Mouse (Mus musculus): ENCODE measurements around the gene Cacna1f. TPM values are rescaled to one million over a fixed set of nuclear protein-coding genes. Genes with fewer than 3 reads are reported as not detected.

Cacna1f gene
- polyA plus RNA-seq, 1 experiment = 0.22 TPM

DNA sequence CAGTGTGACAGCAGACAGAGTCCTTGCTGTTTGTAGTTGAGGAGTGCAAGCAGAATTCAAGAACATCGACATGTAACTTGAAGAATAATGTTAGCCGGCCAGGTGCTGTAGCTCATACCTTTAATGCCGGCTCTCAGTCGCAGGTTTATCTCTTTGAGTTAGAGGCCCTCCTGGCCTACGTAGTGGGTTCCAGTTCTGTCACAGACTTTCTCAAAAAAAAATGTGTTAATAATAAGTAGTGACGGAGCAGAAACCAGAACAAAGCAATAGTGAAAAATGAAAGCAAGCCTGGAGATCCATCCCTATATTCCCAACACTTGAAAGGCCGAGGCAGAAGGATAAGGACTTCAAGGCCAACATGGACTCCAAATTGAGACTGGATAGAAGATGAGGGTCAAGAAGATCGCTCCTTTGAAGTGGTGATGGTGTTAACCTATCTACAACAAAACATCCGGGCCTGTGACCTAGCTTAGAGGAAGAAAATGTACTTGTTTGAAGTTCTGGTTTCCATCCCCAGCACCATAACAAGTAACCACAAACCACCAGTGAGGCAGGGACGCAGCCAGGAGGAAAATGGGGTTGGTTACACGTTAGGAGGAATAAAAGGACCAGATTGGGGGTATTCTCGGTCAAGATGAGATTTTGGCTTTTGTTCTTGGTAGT is 11.1 kb downstream of the Cacna1f start:
- no peak for DNase-seq (ENCODE audit: extremely low spot score in 1 of 2, low spot score in 1 of 2)

DNA sequence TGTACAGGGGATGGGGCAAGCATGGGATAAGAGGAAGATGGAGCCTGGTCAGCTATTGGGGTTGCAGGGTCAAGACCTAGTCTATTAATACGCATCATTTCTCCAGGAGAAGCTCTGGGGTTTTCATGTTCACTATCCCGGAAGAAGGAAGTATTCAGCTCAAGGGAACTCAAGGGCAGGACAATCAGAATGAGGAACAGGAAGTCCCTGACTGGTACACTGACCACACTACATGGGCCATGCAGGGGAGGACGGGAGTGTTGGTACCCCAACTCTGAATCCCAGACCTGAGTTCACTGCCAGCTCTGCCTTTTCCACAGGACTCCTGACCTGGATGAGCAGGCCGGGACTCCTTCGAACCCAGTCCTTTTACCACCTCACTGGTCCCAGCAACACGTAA is 25.7 kb downstream of the Cacna1f start:
- no peak for DNase-seq (ENCODE audit: extremely low spot score in 1 of 2, low spot score in 1 of 2)

GRCm38 (mm10) chrX:7635101-7635500 is 28.2 kb downstream of the Cacna1f start:
- peak; percentile 58 to 65 for DNase-seq (ENCODE audit: extremely low spot score in 1 of 2, low spot score in 1 of 2)

DNA sequence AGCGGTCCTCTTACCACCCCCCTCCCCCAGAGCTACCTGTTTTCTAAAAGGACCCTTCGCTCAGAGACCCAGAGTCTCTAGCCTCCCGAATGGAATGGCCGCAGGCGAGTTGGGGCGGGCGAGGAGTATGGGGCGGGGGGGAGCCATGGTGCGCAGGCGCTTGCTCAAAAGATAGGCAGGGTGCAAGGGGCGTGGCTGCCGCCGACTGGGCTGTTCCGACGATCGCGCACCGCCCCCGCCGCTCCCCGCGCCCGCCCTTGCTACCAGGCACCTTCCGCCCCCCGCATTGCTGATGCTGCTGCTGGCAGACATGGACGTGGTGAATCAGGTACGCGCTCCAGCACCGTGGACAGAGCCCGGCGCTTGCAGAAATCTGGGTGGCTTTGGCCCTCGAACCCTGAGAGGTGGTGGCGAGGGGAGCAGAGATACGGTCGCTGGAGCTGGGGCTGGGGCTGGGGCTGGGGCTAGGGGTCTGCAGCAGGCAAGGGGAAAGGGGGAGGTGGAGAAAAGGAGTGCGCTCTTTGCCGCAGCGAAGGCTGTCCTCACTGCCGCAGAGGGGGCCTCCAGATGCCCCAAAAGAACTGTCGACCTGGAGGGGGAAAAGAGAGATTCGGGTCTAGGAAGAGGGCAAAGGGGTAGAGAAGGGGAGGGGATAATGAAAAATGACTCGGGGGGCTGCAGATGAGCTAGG is 31.7 kb downstream of the Cacna1f start, which contains the start of gene Syp:
Syp (plus strand) TSS at position 71 of the 691 bp plus-strand sequence.
- peak; percentile 65 to 89 for DNase-seq (ENCODE audit: extremely low spot score in 1 of 2, low spot score in 1 of 2)

GRCm38 (mm10) chrX:7639536-7640325 is 32.8 kb downstream of the Cacna1f start:
- DNase-seq (ENCODE audit: extremely low spot score in 1 of 2, low spot score in 1 of 2) = peak in 1 of 2 experiments; percentile 54

GRCm38 (mm10) chrX:7640785-7641184 is 33.9 kb downstream of the Cacna1f start:
- no peak for DNase-seq (ENCODE audit: extremely low spot score in 1 of 2, low spot score in 1 of 2)

GRCm38 (mm10) chrX:7645349-7645748 is 38.5 kb downstream of the Cacna1f start:
- peak; percentile 75 to 91 for DNase-seq (ENCODE audit: extremely low spot score in 1 of 2, low spot score in 1 of 2)

DNA sequence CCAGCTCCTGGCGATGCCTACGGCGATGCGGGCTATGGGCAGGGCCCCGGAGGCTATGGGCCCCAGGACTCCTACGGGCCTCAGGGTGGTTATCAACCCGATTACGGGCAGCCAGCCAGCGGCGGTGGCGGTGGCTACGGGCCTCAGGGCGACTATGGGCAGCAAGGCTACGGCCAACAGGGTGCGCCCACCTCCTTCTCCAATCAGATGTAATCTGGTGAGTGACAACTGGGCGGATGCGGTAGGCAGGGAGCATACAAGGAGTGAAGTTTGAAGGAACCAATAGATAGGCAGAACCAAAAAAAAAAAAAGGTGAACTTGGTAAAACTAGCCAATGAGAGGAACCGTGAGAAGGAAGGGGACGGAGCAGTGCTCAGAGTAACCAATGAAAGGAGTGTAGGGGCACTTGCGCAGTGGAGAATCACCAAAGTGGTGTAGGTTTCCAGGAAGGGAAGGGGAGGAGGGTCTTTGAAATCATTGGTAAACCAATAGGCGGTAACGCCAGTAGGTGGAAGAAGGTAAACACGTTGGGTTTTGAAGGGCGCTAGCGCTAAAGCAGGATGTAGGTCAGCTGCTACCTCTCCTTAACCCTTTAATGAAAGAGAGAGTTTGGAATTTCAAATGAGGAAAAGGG is 41.9 kb downstream of the Cacna1f start:
- DNase-seq (ENCODE audit: extremely low spot score in 1 of 2, low spot score in 1 of 2) = peak; percentile 65 to 73

GRCm38 (mm10) chrX:7657221-7657639 is 50.3 kb downstream of the Cacna1f start, which contains the start of gene Prickle3:
TSS of gene Prickle3 (plus strand) at chrX:7657260.
- DNase-seq (ENCODE audit: extremely low spot score in 1 of 2, low spot score in 1 of 2) = no peak

DNA sequence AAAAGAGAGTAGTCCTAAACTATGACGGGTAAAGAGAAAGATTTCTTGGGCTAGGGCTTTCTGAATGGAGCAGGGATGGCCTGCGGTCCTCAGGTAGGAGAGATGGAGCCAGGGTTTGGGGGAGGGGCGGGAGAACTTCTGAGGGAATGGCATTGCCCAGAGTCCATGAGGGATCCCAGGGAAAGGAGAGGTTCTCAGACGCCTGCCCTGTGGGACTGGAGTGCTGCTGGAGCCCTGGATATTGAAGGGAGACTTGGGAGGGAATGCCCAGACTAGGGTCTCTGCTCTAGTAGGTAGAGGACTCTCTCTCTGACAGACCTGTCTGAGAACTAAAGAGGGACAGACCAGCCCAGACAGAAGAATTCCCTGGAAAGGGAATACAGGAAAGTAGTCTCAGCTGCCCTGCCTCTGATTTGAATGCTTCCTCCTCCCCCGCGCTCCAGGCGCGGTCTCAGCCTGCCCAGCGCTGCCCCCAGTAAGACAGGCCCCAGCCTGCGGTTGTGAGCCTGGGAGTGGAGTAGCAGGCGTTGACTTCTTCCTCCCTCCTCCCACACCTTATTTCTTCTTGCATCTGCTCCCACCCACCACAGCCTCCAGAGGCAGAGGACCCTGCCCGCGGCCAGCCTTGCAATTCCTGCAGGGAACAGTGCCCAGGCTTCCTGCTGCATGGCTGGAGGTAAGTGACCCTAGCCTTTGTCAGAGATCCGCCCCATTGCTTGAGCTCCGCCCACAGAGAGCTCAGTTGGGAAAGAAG is 51.3 kb downstream of the Cacna1f start:
- DNase-seq (ENCODE audit: extremely low spot score in 1 of 2, low spot score in 1 of 2) = no peak

- no peak for DNase-seq (ENCODE audit: extremely low spot score in 1 of 2, low spot score in 1 of 2)
These were observed 52.1 kb downstream of the Cacna1f start for GRCm38 (mm10) chrX:7658785-7659589.

DNA sequence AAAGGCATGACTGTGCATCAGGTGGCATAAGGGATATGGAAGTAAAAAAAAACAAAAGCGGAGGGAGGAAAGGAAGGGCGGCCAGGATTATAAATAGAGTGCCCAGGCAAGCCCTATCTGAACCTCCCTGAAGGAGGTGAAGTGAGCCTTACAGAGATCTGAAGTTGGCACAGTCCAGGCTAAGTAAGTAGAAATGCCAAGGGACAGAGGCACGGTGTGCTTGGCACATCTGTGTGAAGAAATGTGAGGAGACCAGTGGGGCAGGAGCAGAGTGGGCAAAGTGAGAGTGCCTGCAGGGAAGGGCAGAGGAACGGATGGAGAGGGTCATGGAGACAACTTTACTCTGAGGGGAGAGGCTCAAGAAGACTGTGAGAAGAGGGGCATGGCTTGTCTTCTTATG is 54.2 kb downstream of the Cacna1f start:
- DNase-seq (ENCODE audit: extremely low spot score in 1 of 2, low spot score in 1 of 2) = no peak

DNA sequence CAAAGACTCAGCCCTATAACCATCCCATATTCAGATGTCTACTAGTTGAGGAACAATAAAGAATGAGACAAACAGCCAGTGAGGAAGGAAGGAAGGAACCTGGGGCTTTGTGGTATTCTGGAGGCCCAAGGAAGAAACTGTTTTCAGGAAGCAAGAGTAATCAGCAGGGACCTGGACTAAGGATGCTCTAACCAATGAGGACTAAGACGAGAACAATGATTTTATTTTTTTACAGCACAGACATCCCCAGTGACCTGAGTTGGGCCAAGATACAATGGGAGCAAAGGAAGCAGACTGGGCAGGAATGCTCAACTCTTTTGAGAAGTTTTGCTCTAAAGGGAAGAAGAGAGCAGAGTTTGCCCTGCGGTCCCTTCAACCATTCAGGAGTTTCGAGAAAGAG is 56.1 kb downstream of the Cacna1f start:
- DNase-seq (ENCODE audit: extremely low spot score in 1 of 2, low spot score in 1 of 2) = no peak

DNA sequence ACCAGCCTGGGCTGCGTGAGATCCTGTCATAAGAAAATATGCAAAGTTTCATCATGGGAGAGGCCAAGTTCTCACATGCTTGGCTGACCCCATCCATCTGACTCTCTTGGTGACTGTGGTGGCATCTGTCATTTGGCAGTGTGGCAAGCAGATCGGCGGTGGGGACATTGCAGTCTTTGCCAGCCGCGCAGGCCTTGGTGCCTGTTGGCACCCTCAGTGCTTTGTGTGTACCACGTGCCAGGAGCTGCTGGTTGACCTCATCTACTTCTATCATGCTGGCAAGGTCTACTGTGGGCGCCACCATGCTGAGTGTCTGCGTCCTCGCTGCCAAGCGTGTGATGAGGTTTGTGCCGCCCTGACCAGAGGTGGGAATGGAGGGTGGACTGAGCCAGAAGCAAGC is 57.9 kb downstream of the Cacna1f start:
- no peak for DNase-seq (ENCODE audit: extremely low spot score in 1 of 2, low spot score in 1 of 2)

DNA sequence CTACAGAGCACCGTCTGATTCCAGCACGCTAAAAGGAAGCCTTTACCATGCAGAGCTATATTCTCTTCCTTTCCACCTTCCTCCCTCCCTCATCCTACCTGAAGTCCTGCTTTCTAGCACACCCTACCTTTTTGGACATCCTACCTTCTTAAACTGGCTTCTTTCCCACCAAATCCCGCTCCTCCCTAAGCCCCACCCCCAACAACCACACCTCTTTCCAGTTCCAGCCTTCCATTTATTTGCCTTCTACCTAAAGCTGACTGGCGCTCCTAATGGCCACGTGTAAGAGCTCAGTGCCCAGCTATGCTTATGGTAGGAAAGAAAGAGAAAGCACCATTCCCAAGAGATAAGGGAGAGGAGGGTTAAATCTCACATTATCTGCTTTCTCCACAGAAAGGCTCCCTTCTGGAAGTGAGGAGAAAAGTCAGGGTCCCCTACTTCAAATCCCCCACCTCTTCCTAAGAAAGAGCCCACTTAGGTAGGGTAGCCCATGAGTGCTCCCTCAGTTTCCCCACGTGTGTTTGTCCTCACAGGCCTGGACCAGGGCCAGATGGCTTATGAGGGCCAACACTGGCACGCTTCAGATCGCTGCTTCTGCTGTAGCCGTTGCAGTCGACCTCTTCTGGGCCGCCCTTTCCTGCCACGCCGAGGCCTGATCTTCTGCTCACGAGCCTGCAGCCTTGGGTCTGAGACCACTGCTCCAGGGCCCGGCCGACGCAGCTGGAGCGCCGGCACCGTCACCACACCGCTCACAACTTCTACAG is 59.0 kb downstream of the Cacna1f start:
- DNase-seq (ENCODE audit: extremely low spot score in 1 of 2, low spot score in 1 of 2) = no peak

DNA sequence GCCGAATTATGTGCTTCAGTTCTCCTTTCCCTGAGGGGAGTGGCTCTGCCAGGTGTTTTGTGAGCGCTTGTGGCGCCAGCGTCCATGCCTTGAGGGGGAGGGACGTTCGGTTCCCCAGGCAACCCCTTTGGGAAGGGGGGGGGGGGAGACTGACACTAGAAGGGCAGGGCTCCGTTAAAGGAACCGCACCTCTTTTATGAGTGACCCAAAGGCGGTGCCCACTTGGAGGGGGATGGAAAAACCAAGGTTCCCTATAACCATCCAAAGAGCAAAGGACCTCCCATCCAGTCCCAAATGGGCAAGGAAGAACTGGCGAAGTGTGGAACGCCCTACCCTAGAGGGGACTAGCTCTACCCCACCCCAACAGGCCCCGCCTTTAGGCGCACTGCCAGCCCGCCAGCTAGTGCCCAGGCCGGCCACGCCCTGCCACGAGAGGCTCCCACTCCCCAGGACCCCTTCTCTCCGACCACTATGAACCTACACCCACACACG is 63.6 kb downstream of the Cacna1f start:
- DNase-seq (ENCODE audit: extremely low spot score in 1 of 2, low spot score in 1 of 2) = no peak

DNA sequence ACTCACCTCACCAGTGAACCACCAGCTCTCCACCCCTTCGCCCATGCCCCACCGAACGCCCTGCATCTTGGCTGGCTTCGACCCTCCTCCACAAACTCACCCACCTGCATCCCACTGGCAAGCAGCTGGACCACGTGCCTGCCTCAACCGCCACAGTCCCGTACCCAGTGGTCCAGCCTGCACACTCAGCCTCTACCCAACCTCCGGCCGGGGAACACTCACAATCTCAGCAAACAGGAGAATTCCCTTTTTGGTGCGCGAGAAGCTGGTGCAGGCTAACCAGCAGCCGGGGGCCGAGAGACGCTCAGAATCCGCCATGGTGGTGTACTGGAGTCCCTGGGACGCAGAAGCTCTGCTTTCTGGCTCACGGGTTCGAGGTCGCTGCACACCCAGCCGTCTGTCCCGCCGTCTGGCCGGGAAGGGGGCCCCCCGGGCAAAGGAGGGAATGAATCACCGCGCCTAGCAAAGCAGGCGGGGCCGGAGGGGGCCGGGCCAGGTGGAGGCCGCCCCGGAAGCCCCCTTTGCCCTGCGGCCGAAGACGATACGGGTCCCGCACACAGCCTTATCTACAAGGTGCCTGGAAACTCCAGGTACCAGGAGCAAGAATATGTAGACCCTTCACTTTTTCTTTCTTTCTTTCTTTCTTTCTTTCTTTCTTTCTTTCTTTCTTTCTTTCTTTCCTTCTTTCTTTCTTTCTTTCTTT is 64.2 kb downstream of the Cacna1f start, which contains the start of gene Plp2:
Plp2 (minus strand) TSS at position 470 of the 703 bp plus-strand sequence.
- no peak for DNase-seq (ENCODE audit: extremely low spot score in 1 of 2, low spot score in 1 of 2)

DNA sequence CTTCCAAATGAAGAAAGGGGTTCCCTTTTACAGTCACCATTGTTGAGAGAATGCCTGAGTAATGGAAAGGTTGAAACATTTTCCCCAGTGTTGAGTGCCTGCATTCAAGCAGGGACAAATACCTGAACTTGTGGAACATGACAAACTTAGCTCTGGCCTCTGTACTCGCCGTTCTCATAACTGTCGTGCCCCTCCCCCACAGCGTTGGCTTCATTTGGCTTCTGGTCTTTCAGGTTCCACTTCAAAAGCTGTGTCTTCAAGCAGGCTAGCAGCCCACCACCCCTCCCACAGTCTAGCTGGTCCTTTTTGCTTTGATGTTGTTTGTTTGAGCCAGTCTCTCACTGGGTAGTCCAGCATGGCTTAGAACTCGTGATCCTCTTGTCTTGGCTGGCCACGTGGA is 65.9 kb downstream of the Cacna1f start:
- no peak for DNase-seq (ENCODE audit: extremely low spot score in 1 of 2, low spot score in 1 of 2)

Data from frontal cortex, adult 2 months (tissue).